Mouse (Mus musculus): ENCODE data around the gene Rhod. TPM values are rescaled to one million over a fixed set of nuclear protein-coding genes. Genes with fewer than 3 reads are reported as not detected.
A peak's percentile ranks its signal among the peaks of the same experiment; 100 is the strongest.

Gene Rhod
- polyA plus RNA-seq (2015; fragmentation: Nextera tagmentation; extraction: Ambion mirVana) = 6.4 and 6.6 TPM in 2 replicates

DNA sequence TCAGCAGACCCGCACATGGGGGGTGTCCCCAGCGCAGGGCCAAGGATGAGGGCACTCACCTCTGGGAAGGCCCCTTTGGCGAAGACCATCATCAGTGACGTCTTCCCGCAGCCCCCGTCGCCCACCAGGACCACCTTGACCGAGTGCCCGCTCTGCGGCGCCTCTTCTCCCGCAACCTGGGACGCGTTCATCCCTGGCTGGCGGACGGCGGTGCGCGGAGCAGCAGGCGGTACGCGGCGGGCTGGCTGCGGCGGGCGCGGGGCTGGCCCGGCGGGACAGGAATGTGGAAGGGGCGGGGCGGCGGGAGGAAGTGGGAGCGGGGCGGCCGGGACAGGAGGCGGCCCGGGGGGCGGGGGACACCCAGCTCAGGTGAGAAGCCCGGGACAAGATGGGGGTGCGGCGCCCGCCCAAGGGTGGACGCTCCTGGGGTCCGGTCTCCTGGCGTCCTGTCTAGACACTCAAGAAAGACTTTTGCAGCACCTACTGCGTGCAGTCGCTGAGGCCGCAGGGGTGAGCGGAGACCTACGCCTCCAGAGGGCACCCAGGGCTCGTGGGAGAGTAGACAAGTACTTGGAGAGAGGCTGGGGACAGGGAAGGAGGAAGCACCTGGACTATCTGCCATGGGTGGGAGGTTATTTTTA is at the start of gene Rhod:
TSS of gene Rhod (minus strand) at position 272 of the 641 bp plus-strand sequence.
- Histone ChIP-seq H3K9ac (ENCODE audit: low read depth, low read length) (peak within 1 kb of the TSS; percentile 67), H3K4me2 (ENCODE audit: low read length) (peak within 1 kb of the TSS; percentile 94), H3K9me3 (ENCODE audit: control insufficient read depth, low read length) (no peaks in the 10 kb centered on the region), H3K27me3 (replicated peaks; ENCODE audit: control insufficient read depth, insufficient read depth, low read length) (peaks cover 12% of the 10 kb centered on the region), H3K36me3 (ENCODE audit: control insufficient read depth, insufficient read depth, low read length) (no peaks in the 10 kb centered on the region), H3K4me3 (ENCODE audit: low read length) (peak within 1 kb of the TSS; percentile 51), H3K4me1 (ENCODE audit: control insufficient read depth, insufficient read depth, low read depth, low read length) (peaks cover 13% of the 10 kb centered on the region), H3K27ac (ENCODE audit: low read depth, low read length) (no peak within 1 kb of the TSS; the same call in 1 of the 2 replicates)
- no peak for ATAC-seq
- WGBS = under 1% methylated on average over 41 of the region's 51 CpGs

DNA sequence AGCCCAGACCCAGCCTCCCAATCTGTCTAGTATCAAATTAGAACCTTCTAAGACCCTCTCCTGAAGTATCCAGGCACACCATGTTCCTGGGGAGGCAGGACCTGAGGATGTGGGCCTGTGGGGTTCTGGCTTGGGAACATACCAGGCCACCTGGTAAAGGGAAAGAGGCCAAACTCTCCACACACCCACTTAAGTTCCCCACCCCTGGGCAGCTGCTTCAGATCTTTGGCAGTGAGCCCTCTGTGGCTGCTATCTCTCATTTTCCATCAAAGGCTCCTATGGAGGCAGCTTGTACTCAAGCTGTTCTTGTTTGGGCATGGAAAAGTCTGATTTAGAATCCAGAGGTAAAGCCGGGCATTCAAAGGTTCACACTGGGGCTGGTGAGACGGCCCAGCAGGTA is 48.6 kb upstream of the Rhod start:
- WGBS = 47% methylated on average over 2 of the region's 2 CpGs
- Histone ChIP-seq H3K4me1 (ENCODE audit: control insufficient read depth, insufficient read depth, low read depth, low read length) (peaks cover 1% of the 10 kb centered on the region; the same call in 1 of the 2 replicates), H3K27ac (ENCODE audit: low read depth, low read length) (no peak overlapping the region), H3K27me3 (replicated peaks; ENCODE audit: control insufficient read depth, insufficient read depth, low read length) (no peaks in the 10 kb centered on the region), H3K9me3 (ENCODE audit: control insufficient read depth, low read length) (no peaks in the 10 kb centered on the region), H3K36me3 (ENCODE audit: control insufficient read depth, insufficient read depth, low read length) (no peaks in the 10 kb centered on the region), H3K4me2 (ENCODE audit: low read length) (no peak overlapping the region), H3K4me3 (ENCODE audit: low read length) (no peak overlapping the region), H3K9ac (ENCODE audit: low read depth, low read length) (no peak overlapping the region)
- no peak for ATAC-seq

DNA sequence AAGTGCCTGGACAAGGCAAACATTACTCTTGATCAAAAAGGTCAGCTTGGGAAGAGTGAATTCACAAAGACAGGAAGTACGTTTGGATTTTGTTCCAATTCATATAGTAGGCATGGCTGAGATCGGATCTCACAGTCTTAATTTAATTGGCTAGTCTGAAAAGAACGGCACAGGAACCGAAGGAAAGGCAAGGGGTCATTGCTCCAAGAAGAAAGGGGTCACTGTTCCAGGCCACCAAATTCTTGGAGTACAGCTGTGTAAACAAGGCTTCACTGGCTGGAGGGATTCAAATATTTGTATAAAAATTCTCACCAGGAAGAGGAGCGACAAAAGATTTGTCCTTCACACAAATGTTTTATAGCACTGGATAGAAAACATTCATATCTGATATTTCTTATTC is 45.8 kb upstream of the Rhod start:
- no peaks in the 10 kb centered on the region for H3K4me1 ChIP-seq (ENCODE audit: control insufficient read depth, insufficient read depth, low read depth, low read length)
- H3K9ac ChIP-seq (ENCODE audit: low read depth, low read length) = no peak overlapping the region
- no peak for ATAC-seq
- H3K4me3 ChIP-seq (ENCODE audit: low read length) = no peak overlapping the region
- whole genome bisulfite sequencing = 56% methylated on average over 5 of the region's 5 CpGs
- no peaks in the 10 kb centered on the region for H3K36me3 ChIP-seq (ENCODE audit: control insufficient read depth, insufficient read depth, low read length)
- no peaks in the 10 kb centered on the region for H3K27me3 ChIP-seq (replicated peaks; ENCODE audit: control insufficient read depth, insufficient read depth, low read length)
- no peak overlapping the region for H3K4me2 ChIP-seq (ENCODE audit: low read length)
- H3K27ac ChIP-seq (ENCODE audit: low read depth, low read length) = no peak overlapping the region
- no peaks in the 10 kb centered on the region for H3K9me3 ChIP-seq (ENCODE audit: control insufficient read depth, low read length)

- Histone ChIP-seq H3K36me3 (ENCODE audit: control insufficient read depth, insufficient read depth, low read length) (no peaks in the 10 kb centered on the region), H3K4me2 (ENCODE audit: low read length) (no peak overlapping the region), H3K27me3 (replicated peaks; ENCODE audit: control insufficient read depth, insufficient read depth, low read length) (peaks cover 6% of the 10 kb centered on the region; the same call in 1 of the 2 replicates), H3K9me3 (ENCODE audit: control insufficient read depth, low read length) (no peaks in the 10 kb centered on the region), H3K4me3 (ENCODE audit: low read length) (no peak overlapping the region), H3K27ac (ENCODE audit: low read depth, low read length) (no peak overlapping the region), H3K9ac (ENCODE audit: low read depth, low read length) (no peak overlapping the region), H3K4me1 (ENCODE audit: control insufficient read depth, insufficient read depth, low read depth, low read length) (peaks cover 1% of the 10 kb centered on the region)
- ATAC-seq = no peak
- 84% methylated on average over 3 of the region's 3 CpGs for WGBS
These were observed 43.1 kb upstream of the Rhod start for GRCm38 (mm10) chr19:4482111-4482859.

DNA sequence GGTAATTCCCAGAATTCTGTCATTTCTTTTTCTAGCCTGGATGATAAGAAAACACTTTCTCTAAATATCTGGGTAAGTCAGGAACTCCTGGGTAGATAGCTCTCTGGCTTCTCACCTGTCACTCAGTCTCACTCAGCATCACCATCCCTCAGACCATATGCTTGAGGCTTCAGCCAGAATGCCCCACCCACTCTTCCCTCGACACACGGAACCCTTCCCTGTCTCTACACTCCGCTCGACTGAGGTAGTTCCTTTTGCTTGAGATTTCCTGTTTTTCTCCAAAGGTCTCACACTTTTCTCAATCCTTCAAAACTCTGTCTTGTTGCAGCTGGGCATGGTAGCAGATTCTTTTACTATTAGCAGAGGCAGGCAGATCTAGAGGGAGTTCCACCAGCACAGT is 42.1 kb upstream of the Rhod start:
- Histone ChIP-seq H3K9me3 (ENCODE audit: control insufficient read depth, low read length) (no peaks in the 10 kb centered on the region), H3K4me1 (ENCODE audit: control insufficient read depth, insufficient read depth, low read depth, low read length) (peaks cover 7% of the 10 kb centered on the region), H3K4me3 (ENCODE audit: low read length) (no peak overlapping the region), H3K36me3 (ENCODE audit: control insufficient read depth, insufficient read depth, low read length) (no peaks in the 10 kb centered on the region), H3K27ac (ENCODE audit: low read depth, low read length) (no peak overlapping the region), H3K4me2 (ENCODE audit: low read length) (no peak overlapping the region), H3K9ac (ENCODE audit: low read depth, low read length) (no peak overlapping the region), H3K27me3 (replicated peaks; ENCODE audit: control insufficient read depth, insufficient read depth, low read length) (peaks cover 6% of the 10 kb centered on the region; the same call in 1 of the 2 replicates)
- 49% methylated on average over 4 of the region's 4 CpGs for WGBS
- no peak for ATAC-seq

DNA sequence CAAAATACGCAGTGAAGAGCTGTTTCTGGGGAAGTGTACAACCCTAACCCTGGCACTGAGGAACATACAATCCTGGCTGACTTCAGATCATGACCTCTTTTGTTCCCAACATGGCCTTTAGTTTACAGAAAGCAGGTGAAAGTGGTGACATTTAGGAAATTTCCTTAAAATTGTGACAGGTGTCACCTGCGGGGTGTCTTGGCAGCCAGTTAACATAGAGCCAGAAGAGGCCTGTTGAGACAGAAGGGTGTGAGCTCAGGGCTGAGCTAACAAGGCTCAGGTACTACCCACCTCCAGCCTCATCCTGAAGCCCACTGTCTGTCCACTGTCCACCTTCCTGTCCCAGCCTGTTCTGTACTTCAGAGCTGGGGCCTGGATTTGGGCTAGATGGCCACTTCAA is 40.8 kb upstream of the Rhod start:
- Histone ChIP-seq H3K4me1 (ENCODE audit: control insufficient read depth, insufficient read depth, low read depth, low read length) (peaks cover 9% of the 10 kb centered on the region), H3K36me3 (ENCODE audit: control insufficient read depth, insufficient read depth, low read length) (no peaks in the 10 kb centered on the region), H3K27me3 (replicated peaks; ENCODE audit: control insufficient read depth, insufficient read depth, low read length) (peaks cover 11% of the 10 kb centered on the region), H3K9ac (ENCODE audit: low read depth, low read length) (no peak overlapping the region), H3K9me3 (ENCODE audit: control insufficient read depth, low read length) (no peaks in the 10 kb centered on the region), H3K27ac (ENCODE audit: low read depth, low read length) (no peak overlapping the region), H3K4me2 (ENCODE audit: low read length) (no peak overlapping the region), H3K4me3 (ENCODE audit: low read length) (no peak overlapping the region)
- no peak for ATAC-seq
- WGBS = 91% methylated on average over 2 of the region's 2 CpGs

- WGBS = 50% methylated on average over 1 of the region's 1 CpGs
- no peaks in the 10 kb centered on the region for H3K9me3 ChIP-seq (ENCODE audit: control insufficient read depth, low read length)
- peaks cover 9% of the 10 kb centered on the region for H3K4me1 ChIP-seq (ENCODE audit: control insufficient read depth, insufficient read depth, low read depth, low read length)
- H3K4me3 ChIP-seq (ENCODE audit: low read length) = no peak overlapping the region
- H3K36me3 ChIP-seq (ENCODE audit: control insufficient read depth, insufficient read depth, low read length) = no peaks in the 10 kb centered on the region
- no peak overlapping the region for H3K9ac ChIP-seq (ENCODE audit: low read depth, low read length)
- H3K27me3 ChIP-seq (replicated peaks; ENCODE audit: control insufficient read depth, insufficient read depth, low read length) = peaks cover 11% of the 10 kb centered on the region
- ATAC-seq = no peak
- H3K27ac ChIP-seq (ENCODE audit: low read depth, low read length) = no peak overlapping the region
- no peak overlapping the region for H3K4me2 ChIP-seq (ENCODE audit: low read length)
These were observed 38.9 kb upstream of the Rhod start for GRCm38 (mm10) chr19:4478190-4478516.

- Histone ChIP-seq H3K4me2 (ENCODE audit: low read length) (peak within 1 kb of the TSS; percentile 98), H3K9me3 (ENCODE audit: control insufficient read depth, low read length) (no peaks in the 10 kb centered on the region), H3K4me1 (ENCODE audit: control insufficient read depth, insufficient read depth, low read depth, low read length) (peaks cover 9% of the 10 kb centered on the region), H3K27ac (ENCODE audit: low read depth, low read length) (peak within 1 kb of the TSS; percentile 68), H3K9ac (ENCODE audit: low read depth, low read length) (peak within 1 kb of the TSS; percentile 75), H3K27me3 (replicated peaks; ENCODE audit: control insufficient read depth, insufficient read depth, low read length) (peaks cover 11% of the 10 kb centered on the region), H3K36me3 (ENCODE audit: control insufficient read depth, insufficient read depth, low read length) (no peaks in the 10 kb centered on the region), H3K4me3 (ENCODE audit: low read length) (peak within 1 kb of the TSS; percentile 67)
- ATAC-seq = no peak
- 34% methylated on average over 21 of the region's 21 CpGs for WGBS
These were observed 38.3 kb upstream of the Rhod start, which contains the start of gene Syt12 for GRCm38 (mm10) chr19:4477345-4478189. TSS of gene Syt12 (minus strand) at chr19:4477447.
